Mouse (Mus musculus) cerebellum, postnatal 10 days (tissue): ENCODE measurements around the gene Dhps.
A peak's percentile ranks its signal among the peaks of the same experiment; 100 is the strongest.
"Not testable (repeated sequence)": the region's sequence is repeated elsewhere in the genome, so short reads cannot be mapped to it uniquely, and the experiment has no call there.

Experiments
- DNase-seq, 2 experiments: peaks; one replicate each; pipeline ENCODE4 v3.0.0; 2021; ENCODE audit warnings: mixed read lengths in 2 of 2

Dhps gene

GRCm38 (mm10) chr8:85062603-85063002 lies 9.0 kb upstream of the Dhps start:
- DNase-seq: no peak

DNA sequence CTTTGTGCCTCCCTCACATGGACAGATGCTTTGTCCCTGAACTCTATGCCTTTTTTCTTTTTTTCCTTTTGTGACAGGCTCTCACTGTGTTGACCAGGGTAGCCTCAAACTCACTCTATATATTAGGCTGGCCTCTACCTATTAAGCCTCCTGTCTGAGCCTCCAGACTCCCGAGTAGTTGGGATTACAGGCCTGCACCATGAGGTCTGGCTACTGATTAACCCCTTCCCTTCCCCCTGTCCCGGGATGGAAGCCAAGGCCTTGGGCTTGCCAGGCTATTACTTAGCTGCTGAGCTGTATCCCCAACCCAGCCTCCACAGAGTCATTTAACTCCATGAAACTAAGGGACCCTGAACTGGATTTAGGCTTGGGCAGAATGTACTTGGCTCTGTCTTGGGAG lies 6.3 kb upstream of the Dhps start:
- no peak for DNase-seq

DNA sequence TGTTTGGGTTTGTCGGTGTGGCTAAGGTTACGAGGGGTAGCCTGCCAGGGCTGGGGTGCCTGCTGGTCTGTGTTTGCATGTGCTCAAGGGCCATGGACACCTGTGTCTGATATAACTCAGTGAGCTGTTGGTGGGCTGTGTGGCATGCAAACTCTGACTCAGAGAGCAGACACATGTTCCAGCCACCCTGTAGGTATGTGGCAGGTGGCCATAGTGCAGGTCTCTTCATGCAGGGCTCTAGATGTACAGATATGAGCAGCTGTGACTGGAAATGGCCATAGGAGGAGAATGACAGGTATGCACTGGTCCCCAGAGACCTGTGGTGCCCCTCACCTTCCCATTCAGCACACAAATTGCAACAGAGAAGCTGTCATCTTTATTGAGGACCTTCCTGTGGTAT lies 4.4 kb upstream of the Dhps start:
- no peak for DNase-seq

GRCm38 (mm10) chr8:85067982-85068381 lies 3.6 kb upstream of the Dhps start, which contains the start of gene Gm5741:
Gm5741 (minus strand) TSS chr8:85067982.
- peak; percentile 61 for DNase-seq

- DNase-seq: peak in 1 of 2 experiments; percentile 37
Observed at GRCm38 (mm10) chr8:85071041-85071440, 516 bp upstream of the Dhps start.

DNA sequence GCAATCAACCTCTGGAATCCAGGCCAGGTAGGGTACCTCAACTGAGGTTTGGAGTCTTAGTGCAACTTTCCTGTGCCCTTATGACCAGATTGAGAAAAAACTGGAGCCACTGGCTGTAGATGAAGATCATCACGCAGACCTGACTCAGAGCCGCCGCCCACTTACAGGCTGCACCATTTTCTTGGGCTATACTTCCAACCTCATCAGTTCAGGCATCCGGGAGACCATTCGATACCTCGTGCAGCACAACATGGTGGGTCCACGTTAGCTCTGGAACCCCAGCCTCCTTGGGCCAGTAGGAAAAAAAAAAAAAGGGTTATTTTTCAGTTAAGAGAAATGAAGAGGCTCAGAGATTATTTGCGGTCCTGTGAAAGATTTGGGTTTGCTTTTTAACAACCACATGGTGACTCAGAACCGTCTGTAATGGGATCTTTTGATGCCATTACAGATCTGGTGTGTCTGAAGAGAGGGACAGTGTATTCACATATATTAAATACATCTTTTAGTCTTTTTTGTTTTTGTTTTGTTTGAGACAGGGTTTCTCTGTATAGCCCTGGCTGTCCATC lies 890 bp downstream of the Dhps start:
- DNase-seq: no peak

GRCm38 (mm10) chr8:85073041-85073612 lies 1.6 kb downstream of the Dhps start:
- DNase-seq: no peak

DNA sequence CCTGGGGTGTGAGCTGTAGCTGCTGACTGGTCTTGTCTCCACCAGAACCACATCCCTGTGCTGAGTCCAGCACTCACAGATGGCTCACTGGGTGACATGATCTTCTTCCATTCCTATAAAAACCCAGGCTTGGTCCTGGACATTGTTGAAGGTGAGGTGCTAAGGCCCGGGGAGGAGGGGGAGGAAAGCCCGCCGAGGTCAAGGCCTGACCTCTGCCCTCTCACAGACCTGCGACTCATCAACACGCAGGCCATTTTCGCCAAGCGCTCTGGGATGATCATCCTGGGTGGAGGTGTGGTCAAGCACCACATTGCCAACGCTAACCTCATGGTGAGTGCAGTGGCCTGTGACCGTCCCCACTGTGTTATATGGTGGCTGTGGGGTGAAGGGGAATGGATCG lies 2.6 kb downstream of the Dhps start:
- DNase-seq: no peak

DNA sequence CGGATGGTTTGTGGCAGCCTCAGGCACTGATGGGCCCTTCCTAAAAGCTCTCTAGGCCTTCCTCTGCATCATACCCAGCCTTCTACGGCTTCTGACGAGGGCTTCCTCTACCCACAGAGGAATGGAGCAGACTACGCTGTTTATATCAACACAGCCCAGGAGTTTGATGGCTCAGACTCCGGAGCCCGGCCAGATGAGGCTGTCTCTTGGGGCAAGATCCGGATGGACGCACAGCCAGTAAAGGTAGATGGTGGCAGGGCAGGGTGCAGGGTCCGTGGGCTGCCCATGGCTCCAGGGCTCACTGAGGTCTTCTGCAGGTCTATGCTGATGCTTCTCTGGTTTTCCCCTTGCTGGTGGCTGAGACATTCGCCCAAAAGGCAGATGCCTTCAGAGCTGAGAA lies 3.1 kb downstream of the Dhps start:
- DNase-seq: no peak

DNA sequence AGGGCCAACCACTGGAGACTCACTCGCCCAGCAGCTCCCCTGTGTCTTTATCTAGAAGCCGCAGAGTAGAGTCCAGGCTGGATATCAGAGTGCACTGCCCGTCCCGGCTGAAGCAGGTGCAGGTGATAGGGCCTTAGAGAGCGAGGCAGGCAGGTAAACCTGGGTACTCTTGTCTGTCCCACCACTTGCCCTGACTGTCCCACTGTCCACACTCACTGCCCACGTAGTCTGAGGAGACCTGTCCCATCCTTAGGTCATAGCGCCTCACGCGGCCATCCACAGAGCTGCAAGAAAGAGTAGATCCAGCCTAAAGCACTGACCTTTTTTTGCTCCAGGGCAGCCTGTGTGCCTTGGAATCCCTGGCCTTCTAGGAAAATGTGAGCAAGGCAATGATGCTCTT lies 4.4 kb downstream of the Dhps start:
- peak; percentile 74 to 77 for DNase-seq

- peak; percentile 87 for DNase-seq
Observed at GRCm38 (mm10) chr8:85076993-85077392, 5.4 kb downstream of the Dhps start.

GRCm38 (mm10) chr8:85080214-85080531 lies 8.6 kb downstream of the Dhps start:
- no peak for DNase-seq

DNA sequence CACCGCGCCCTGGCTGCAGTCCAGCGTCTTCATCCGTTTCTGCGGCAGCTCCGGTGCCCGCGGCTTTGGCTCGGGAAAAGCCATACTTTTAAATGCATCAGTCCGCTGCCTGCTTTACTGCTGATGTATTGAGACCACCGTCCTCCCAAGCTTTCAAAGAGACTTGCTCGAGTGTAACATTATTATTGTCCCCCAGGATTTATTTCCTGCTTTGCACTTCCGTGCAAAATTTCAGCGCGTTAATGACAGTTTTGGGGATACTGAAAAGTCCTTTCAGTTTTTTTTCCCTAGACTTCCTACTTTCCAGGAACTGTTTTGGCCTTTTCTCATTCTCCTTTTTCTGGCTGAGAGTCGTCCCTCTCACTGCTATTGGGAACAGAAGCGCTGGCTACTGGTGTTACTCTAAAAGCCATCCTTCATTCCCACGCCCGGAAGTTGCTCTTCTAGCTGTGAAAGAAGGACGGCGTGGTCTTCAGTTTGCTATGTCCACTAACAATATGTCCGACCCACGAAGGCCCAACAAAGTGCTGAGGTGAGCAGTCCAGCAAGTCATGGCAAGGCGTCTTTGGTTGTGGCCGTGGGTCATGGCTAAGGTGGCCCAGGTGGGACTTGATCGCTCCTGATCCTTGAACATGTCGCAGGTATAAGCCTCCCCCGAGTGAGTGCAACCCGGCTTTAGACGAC lies 9.1 kb downstream of the Dhps start, which contains the start of gene Wdr83os:
Gene Wdr83os, plus strand, starts transcription at position 209 of the 684 bp plus-strand sequence.
- DNase-seq: peak; percentile 71 to 77

GRCm38 (mm10) chr8:85081216-85081555 lies 9.6 kb downstream of the Dhps start, which contains the start of gene Wdr83:
Wdr83 (minus strand) TSS chr8:85081306.
- DNase-seq: peak in 1 of 2 experiments; percentile 45

- not testable (repeated sequence) for DNase-seq
Observed at GRCm38 (mm10) chr8:85082169-85082568, 10.6 kb downstream of the Dhps start.

GRCm38 (mm10) chr8:85083108-85083813 lies 11.7 kb downstream of the Dhps start, which contains the start of gene Man2b1:
Man2b1 (plus strand) TSS chr8:85083270.
- DNase-seq: peak; percentile 91 to 92

DNA sequence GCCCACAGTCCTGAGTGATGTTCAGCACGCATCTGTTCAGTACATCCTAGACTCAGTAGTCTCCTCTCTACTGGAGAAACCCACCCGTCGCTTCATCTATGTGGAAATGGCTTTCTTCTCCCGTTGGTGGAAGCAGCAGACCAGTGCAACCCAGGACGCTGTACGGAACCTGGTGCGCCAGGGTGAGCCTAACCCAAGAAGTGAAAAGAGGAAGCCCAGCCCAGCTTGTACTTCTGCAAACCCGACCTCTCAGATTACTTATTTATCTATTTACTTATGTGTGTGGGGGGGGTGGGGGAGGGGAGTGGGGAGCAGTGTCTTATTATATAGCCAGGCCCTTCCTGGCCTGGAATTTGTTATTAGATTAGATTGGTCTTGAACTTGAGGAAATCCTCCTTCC lies 13.1 kb downstream of the Dhps start:
- DNase-seq: no peak

GRCm38 (mm10) chr8:85086238-85086637 lies 14.7 kb downstream of the Dhps start:
- no peak for DNase-seq

GRCm38 (mm10) chr8:85088771-85089170 lies 17.2 kb downstream of the Dhps start:
- DNase-seq: no peak

GRCm38 (mm10) chr8:85090856-85091255 lies 19.3 kb downstream of the Dhps start:
- DNase-seq: no peak

GRCm38 (mm10) chr8:85091526-85092090 lies 20.1 kb downstream of the Dhps start:
- no peak for DNase-seq

GRCm38 (mm10) chr8:85095051-85095450 lies 23.5 kb downstream of the Dhps start:
- DNase-seq: no peak

- no peak for DNase-seq
Observed at GRCm38 (mm10) chr8:85095566-85095965, 24.0 kb downstream of the Dhps start.
